Mouse (Mus musculus) granulocyte monocyte progenitor cell, adult 5-6 weeks (primary cell): ENCODE data around the gene Tvp23a. TPM values are rescaled to one million over a fixed set of nuclear protein-coding genes. Genes with fewer than 3 reads are reported as not detected.

Source experiments
- ATAC-seq: replicated peaks from 2 replicates; pipeline ENCODE4 v1.8.0; 2016; ENCODE audit warnings: mild to moderate bottlenecking, moderate TSS enrichment, inconsistent platforms; ENCODE audit not compliant: poor library complexity, severe bottlenecking
- total RNA-seq, 2 experiments: library from RNA; stranded (forward) in 1 of 2; stranded (reverse) in 1 of 2; fragments of 200-712, 200-1000 nt in 1 of 2; fragments of >200 nt in 1 of 2; fragmentation: Nextera tagmentation in 1 of 2; gene quantifications; 2 replicates each; pipeline ENCODE4 v1.2.3; 2014 to 2017

Tvp23a gene
- total RNA-seq (2014; fragmentation: Nextera tagmentation), result not detected in 2 replicates
- not detected in 2 replicates for total RNA-seq (2017)

- no peak for ATAC-seq
Observed at GRCm38 (mm10) chr16:10447264-10447594, at the start of gene Tvp23a. Tvp23a (minus strand) TSS chr16:10447362.

- peak; percentile 35 for ATAC-seq
Observed at GRCm38 (mm10) chr16:10495824-10496298, 48.7 kb upstream of the Tvp23a start.

- ATAC-seq, result no peak
Observed at GRCm38 (mm10) chr16:10492587-10492986, 45.4 kb upstream of the Tvp23a start.

GRCm38 (mm10) chr16:10491716-10492115 is 44.6 kb upstream of the Tvp23a start:
- ATAC-seq, result no peak

DNA sequence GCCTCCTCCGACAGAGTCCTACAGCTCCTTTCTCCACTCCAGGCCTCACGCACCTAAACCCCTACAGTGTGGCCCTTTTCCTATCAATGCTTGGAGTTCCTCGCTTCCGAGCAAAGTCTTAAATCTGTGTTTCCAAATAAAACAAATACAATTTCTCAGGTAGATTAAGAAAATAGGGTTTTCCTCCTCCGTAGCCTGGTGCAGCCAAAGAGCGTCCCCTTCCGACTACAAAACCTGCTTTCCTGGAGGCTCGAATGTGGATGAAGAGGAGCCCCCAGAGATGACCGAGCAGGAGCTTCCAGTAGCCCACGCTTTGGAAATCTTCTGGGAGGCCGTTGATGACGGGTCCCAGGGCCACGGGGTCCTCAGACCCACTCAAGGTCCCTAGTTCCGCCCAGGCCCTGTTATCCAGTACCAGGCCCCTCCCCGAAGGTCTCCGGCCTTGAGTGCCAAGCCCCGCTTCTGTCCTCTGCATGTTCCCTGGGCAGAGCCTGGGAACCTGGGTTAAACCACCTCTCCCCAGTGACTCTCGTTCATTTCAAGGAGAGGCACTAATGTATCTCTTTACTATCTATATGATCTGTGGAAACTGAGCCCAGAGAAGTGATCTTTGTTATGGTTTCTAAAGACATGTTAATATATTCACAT is 43.5 kb upstream of the Tvp23a start:
- no peak for ATAC-seq

GRCm38 (mm10) chr16:10489904-10490457 is 42.8 kb upstream of the Tvp23a start:
- ATAC-seq, result no peak

GRCm38 (mm10) chr16:10489483-10489882 is 42.3 kb upstream of the Tvp23a start:
- ATAC-seq, result peak; percentile 23; the same call in 1 of the 2 replicates

GRCm38 (mm10) chr16:10488769-10489481 is 41.8 kb upstream of the Tvp23a start:
- peak; percentile 61 for ATAC-seq

- ATAC-seq, result peak; percentile 77
Observed at GRCm38 (mm10) chr16:10487895-10488493, 40.8 kb upstream of the Tvp23a start.

DNA sequence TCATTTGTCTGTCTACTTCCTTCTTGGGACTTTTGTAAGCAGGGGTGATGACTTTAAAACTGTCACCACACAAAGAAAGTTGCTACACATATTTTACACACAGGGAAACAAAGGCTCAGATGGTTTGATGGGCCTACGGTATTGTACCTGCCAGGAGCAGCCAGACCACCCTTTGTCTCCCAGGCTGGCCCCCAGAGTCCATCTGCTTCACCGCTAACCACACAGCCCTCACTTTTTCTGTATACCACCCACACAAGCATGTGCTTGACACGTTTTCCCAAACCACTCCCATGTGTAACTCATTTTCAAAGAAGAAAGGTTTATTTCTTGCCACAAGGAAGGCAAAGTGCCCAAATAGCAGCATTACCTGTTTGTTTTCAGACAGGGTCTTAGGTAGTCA is 39.8 kb upstream of the Tvp23a start:
- ATAC-seq, result no peak

DNA sequence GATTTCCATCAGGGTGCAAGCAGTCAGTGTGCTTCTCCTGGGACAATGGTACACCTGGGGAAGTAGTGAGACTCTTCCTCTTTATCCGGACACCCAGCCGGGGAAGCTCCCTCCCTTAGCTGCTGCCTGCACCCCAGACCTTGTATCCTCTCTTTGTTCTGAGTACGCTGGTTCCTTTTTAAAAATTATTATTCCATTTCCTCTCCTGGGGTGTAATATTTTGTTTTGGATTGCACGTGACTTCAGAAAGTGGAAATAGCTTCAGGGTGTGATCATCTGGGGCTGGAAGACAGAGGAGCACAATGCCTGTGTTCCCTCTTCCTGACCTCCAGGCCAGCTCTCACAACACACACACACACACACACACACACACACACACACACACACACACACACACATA is 35.2 kb upstream of the Tvp23a start:
- ATAC-seq, result no peak; the same call in 1 of the 2 replicates

DNA sequence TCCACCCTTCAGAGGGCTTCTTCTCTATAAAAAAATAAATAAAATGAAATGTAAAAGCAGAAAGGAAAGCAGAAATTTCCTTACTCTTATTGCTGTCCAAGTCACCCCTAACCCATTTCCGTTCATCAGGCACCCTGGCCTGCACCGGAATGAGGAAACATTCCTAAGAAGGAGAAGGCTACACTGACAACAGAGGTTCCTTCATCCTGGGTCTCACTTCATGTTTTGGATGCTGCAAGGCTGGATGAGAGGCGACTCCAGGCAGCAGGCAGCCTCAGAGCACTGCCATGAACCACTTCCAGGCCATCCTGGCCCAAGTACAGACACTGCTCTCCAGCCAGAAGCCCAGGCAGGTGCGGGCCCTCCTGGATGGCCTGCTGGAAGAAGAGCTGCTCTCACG is 32.7 kb upstream of the Tvp23a start, which contains the start of gene Ciita:
Gene Ciita, plus strand, starts transcription at position 203 of the 400 bp plus-strand sequence.
- ATAC-seq, result peak; percentile 60

GRCm38 (mm10) chr16:10475919-10476318 is 28.8 kb upstream of the Tvp23a start:
- ATAC-seq, result peak; percentile 61; the same call in 1 of the 2 replicates

- ATAC-seq, result no peak
Observed at GRCm38 (mm10) chr16:10474956-10475355, 27.8 kb upstream of the Tvp23a start.

DNA sequence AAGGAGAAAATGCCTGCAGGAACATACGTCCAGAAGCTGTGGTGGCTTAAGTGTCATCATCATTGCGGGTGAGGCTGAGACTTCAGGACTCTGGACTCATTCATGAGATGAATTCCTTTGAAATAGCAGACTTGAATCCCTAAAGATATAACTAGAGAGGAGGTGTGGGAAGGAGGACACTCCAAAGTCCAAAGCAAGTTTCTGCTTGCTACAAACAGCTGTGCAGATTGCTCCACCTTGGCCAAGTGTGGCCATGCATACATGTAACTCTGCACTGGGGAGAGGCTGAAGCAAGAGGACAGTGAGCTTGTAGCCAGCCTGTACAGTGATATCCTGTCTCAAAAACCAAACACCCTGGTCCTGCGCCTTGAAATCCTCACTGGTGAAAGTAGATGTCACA is 24.8 kb upstream of the Tvp23a start:
- no peak for ATAC-seq

DNA sequence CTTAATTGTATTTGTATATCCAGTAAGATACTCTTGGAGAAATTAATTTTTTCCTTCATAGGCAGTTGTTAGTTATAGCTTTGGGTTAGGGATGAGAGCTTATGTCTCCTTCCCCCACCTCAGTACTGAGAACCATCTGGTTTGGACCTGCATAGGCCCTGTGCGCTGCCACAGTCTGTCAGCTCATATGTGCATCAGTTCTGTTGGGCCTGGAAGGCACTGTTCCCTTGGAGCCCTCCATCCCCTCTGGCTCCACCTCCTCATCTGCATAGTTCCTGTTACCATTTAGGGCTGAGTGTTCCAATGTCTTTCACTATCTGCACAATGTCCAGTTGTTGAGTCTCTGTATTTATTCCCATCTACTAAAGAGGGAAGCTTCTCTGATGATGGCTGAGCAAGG is 21.0 kb upstream of the Tvp23a start:
- ATAC-seq, result no peak

DNA sequence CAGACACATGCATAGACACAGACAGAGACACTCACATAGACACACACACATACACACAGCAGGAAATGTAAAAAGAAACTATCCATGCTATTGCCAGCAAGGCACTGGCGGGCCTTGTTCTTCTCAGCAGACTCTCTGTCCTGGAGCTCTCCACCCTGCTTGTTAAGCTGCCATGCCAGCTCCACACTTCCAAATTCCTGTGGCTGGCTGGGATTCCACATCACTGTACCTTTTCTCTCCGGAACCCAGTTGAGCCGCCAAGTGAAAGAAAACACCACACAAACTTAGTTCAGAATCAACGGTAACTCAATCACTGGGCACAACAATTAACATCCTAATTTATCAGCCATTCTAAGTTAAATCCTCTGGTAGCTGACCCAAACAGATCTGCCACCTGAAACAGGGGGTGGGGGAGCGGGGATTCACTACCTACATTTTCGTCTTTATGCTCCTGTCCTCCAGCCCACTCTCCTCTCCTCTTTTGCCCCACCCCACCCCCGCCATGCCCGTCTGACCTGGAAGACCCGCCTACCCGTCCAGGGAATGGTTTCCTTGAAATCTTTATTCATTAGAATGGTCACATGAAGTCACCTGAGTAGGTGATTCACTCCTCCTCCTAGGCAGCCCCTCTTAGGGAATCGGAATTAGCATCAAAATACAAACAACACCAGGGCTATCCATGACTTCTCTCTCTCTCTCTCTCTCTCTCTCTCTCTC is 20.4 kb upstream of the Tvp23a start:
- ATAC-seq, result no peak

DNA sequence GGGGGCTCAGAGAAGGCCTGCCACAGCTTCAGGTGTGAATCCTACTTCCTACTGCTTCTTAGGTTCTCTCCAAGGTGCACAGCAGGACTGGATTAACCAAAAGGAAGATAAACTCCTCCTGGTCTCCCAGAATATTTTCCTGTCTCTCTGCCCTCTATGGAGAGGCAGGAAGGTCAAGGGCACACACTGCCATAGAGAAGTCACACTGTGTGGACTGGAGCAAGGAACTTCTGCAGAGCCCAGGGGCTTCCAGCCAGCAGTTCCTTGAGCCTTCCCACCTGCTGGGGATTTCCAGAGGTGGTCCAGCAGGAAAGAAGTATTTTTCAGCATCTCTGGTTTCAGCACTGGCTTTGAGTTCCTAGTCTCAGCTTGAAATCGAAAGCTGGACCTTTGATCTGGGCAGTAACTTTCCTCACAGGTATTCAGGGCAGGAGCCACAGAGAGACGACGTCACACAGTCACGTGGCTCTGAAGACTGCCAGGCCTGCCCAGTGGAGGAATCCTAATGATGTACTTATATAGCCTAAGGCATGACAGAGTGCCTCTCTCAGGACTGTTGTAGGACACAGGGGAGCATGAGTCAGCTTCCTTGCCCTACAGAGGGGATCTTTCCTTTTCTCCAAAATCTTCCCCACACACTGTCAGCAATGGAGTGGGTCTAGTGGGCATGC is 18.0 kb upstream of the Tvp23a start:
- no peak for ATAC-seq

GRCm38 (mm10) chr16:10461178-10461577 is 14.0 kb upstream of the Tvp23a start:
- peak; percentile 87 for ATAC-seq

DNA sequence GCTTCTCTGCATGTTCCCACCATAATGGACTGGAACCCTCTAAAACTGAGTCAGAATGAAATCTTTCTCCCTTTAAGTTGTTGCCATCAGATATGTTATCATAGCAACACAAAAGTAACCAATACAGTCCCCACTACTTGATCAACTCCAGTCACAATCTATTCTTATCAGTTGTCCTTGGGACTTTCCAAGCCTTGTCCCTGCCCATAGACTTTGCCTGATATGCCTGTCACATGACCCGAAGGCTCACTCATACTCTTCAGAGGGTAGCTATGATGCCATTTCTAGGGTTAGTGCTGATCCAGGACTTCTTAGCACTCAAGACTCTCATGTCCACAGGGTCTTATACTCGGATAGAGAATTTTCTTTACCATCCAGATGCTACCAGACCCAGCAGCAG is 13.0 kb upstream of the Tvp23a start:
- no peak for ATAC-seq
